In genomic region chr10:95151012-95151768, GRCm38 (mm10) we compare ENCODE assay signal across 16 mouse cellular contexts.
A peak's percentile ranks its signal among the peaks of the same experiment; 100 is the strongest.
DNase-seq lines count a peak whose midpoint lies in the region; ATAC-seq and TF ChIP-seq lines count a peak whose summit lies in the region.
"Had no signal": no experiment of that assay in that cellular context is flagged by ENCODE, and none has a peak within 500 bp of the region (broad histone marks: within the 10 kb centered on the region; RNA-seq: fewer than 3 reads in every experiment).

No protein-coding gene starts in this region.

- peak; percentile 92 for DNase-seq in heart, adult 11 months
- no peak for DNase-seq in heart, adult 2 months
- peak; percentile 71 to 75 for DNase-seq in spleen, postnatal 36 days (ENCODE audit: low spot score in 2 of 2)
- no peak for DNase-seq in spleen, adult 18-20 months
- no peak for DNase-seq in testis, postnatal 10 days (ENCODE audit: low spot score)
- no peak for DNase-seq in ovary, postnatal 14 days (ENCODE audit: low spot score)
- DNase-seq in forebrain, embryonic 10.5 days (ENCODE audit: extremely low spot score, low spot score), result no peak
- DNase-seq: adrenal gland, postnatal 36 days; forebrain, postnatal 0 days; kidney, adult 8-10 months; retina, postnatal 1 day; thymus, postnatal 25 days had no signal

- peak; percentile 85 to 86 for ATAC-seq in hematopoietic stem cell, adult 5-6 weeks (replicated peaks in 1 of 2; ENCODE audit: insufficient read depth in 1 of 2, low FRiP score in 2 of 2, low TSS enrichment in 1 of 2, low read depth in 1 of 2, poor library complexity in 2 of 2, severe bottlenecking in 2 of 2)
- ATAC-seq: forebrain, postnatal 0 days had no signal

- no peak overlapping the region for H3K9ac ChIP-seq in heart, adult 2 months (ENCODE audit: low read depth, low read length)
- H3K9ac ChIP-seq: embryonic facial prominence, embryonic 15.5 days; forebrain, postnatal 0 days; hindbrain, embryonic 15.5 days; liver, embryonic 15.5 days had no signal

- H3K9me3 ChIP-seq in forebrain, embryonic 10.5 days, result no peaks in the 10 kb centered on the region
- H3K9me3 ChIP-seq: embryonic facial prominence, embryonic 15.5 days; hindbrain, embryonic 15.5 days; liver, embryonic 15.5 days had no signal

- 94% methylated on average over 6 of the region's 6 CpGs for WGBS in heart, adult 2 months
- WGBS in forebrain, embryonic 10.5 days, result 92% methylated on average over 6 of the region's 6 CpGs

- H3K4me3 ChIP-seq in heart, adult 2 months, result no peak overlapping the region
- no peak overlapping the region for H3K4me3 ChIP-seq in forebrain, embryonic 10.5 days
- H3K4me3 ChIP-seq: embryonic facial prominence, embryonic 15.5 days; hindbrain, embryonic 15.5 days; liver, embryonic 15.5 days had no signal

- peaks cover 2% of the 10 kb centered on the region; the same call in 1 of the 2 replicates for H3K36me3 ChIP-seq in heart, adult 2 months (ENCODE audit: control insufficient read depth, insufficient read depth, low read length)
- no peaks in the 10 kb centered on the region for H3K36me3 ChIP-seq in forebrain, embryonic 10.5 days (replicated peaks)
- H3K36me3 ChIP-seq: embryonic facial prominence, embryonic 15.5 days; hindbrain, embryonic 15.5 days; liver, embryonic 15.5 days had no signal

- no peak for TF ChIP-seq POLR2A in heart, adult 2 months (IDR thresholded peaks at IDR 0.05; ENCODE audit: insufficient read depth, low read depth, low read length)

- H3K27me3 ChIP-seq in heart, adult 2 months (ENCODE audit: control insufficient read depth, insufficient read depth, low read length), result no peaks in the 10 kb centered on the region
- no peaks in the 10 kb centered on the region for H3K27me3 ChIP-seq in forebrain, embryonic 10.5 days (ENCODE audit: poor library complexity, severe bottlenecking)
- H3K27me3 ChIP-seq: embryonic facial prominence, embryonic 15.5 days; hindbrain, embryonic 15.5 days; liver, embryonic 15.5 days had no signal

- no peak for TF ChIP-seq CTCF in heart, adult 2 months (IDR thresholded peaks at IDR 0.05)

- peaks cover 6% of the 10 kb centered on the region for H3K4me1 ChIP-seq in heart, adult 2 months (ENCODE audit: control insufficient read depth, insufficient read depth, low read length)
- peaks cover 11% of the 10 kb centered on the region for H3K4me1 ChIP-seq in forebrain, embryonic 10.5 days

- H3K27ac ChIP-seq in heart, adult 2 months, result no peak overlapping the region
- H3K27ac ChIP-seq in forebrain, embryonic 10.5 days, result no peak overlapping the region
- H3K27ac ChIP-seq: embryonic facial prominence, embryonic 15.5 days; hindbrain, embryonic 15.5 days; liver, embryonic 15.5 days had no signal

- TF ChIP-seq EP300 in heart, adult 2 months (IDR thresholded peaks at IDR 0.05; ENCODE audit: insufficient read depth, low read depth, low read length), result no peak

- no peaks in the 10 kb centered on the region for H3K79me2 ChIP-seq in heart, adult 2 months (replicated peaks; ENCODE audit: control insufficient read depth, insufficient read depth, low read length)

- intact Hi-C loops in heart, adult 2 months (cut with DNase I), result no loop called here

Comparison
In these comparisons a context has a peak if more than half of its experiments do, and no peak if none do; other contexts are left out.
1. DNase-seq: peak in heart, adult 11 months (single experiment) and spleen, postnatal 36 days (2 of 2); none in heart, adult 2 months (0 of 2), spleen, adult 18-20 months (0 of 2), testis, postnatal 10 days (single experiment), ovary, postnatal 14 days (single experiment) and forebrain, embryonic 10.5 days (single experiment).